Mouse (Mus musculus) heart, postnatal 10 days (tissue): ENCODE measurements around the gene Acp7. TPM values are rescaled to one million over a fixed set of nuclear protein-coding genes. Genes with fewer than 3 reads are reported as not detected.
A peak's percentile ranks its signal among the peaks of the same experiment; 100 is the strongest.

Experiments
- DNase-seq, 2 experiments: peaks; one replicate each; pipeline ENCODE4 v3.0.0; 2021
- intact Hi-C: fragments of 180-260 bp; cut with DNase I; formaldehyde crosslinking; loops from one replicate; pipeline ENCODE4 v1.15.1; 2025
- total RNA-seq, 2 experiments: library from RNA; stranded (reverse); gene quantifications; 2 replicates each; pipeline ENCODE4 v1.2.3; 2021

The Acp7 gene
- total RNA-seq, 2 experiments from 2014 or later, result not detected

DNA sequence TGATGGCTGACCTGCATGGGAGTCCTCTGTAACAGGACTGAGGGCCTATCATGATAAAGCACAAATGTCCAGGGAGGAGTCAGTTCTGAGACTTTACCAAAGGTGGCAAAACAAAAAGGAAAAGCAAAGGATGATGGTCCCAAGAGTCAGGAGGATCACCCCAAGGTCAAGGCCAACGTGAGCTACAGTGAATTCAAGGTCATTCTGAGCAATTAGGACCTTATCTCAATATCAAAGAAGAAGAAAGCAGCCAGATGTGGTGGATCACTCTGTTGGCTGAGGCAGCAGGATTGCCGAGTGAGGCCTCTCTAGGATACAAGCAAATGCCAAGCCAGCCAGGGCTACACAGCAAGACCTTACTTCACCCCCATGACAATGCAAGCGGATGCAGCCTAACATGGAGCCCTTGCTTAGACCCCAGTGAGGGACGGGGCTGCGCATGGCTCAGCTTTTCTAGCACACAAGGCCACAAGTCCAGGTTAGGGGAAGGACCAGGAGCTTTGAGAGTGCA is 52.5 kb downstream of the Acp7 start:
- intact Hi-C loops, result no loop called here
- DNase-seq, result no peak

GRCm38 (mm10) chr7:28577826-28578542 is 53.1 kb downstream of the Acp7 start:
- intact Hi-C loops, result no loop called here
- no peak for DNase-seq

GRCm38 (mm10) chr7:28576271-28576914 is 54.7 kb downstream of the Acp7 start:
- intact Hi-C loops, result no loop called here
- DNase-seq, result peak; percentile 77 to 78

DNA sequence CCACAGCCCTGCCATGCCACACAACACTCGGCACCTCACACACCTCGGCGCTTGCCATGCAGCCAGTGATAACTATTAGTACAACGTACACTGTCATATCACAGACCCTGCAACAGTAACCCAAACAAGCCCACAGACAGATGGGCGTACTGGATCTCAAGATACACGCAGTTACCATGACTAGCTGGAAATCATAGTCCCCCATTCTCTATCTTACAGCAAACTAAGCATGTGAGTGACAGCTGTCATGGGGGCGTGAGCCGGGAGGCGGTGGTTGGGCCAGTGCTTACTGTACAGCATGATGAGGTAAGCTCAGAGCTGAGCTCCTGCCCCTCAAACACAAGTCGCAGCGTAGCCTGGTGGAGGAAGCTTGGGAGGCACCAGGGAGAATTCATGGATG is 55.5 kb downstream of the Acp7 start:
- intact Hi-C loops, result no loop called here
- DNase-seq, result no peak

GRCm38 (mm10) chr7:28573236-28573635 is 57.9 kb downstream of the Acp7 start:
- no peak for DNase-seq
- intact Hi-C loops, result no loop called here

- DNase-seq, result no peak
- intact Hi-C loops, result no loop called here
Measured at GRCm38 (mm10) chr7:28572689-28573088, 58.4 kb downstream of the Acp7 start.

- intact Hi-C loops, result no loop called here
- DNase-seq, result peak in 1 of 2 experiments; percentile 52
Measured at GRCm38 (mm10) chr7:28570982-28571682, 60.0 kb downstream of the Acp7 start.

GRCm38 (mm10) chr7:28570291-28570981 is 60.7 kb downstream of the Acp7 start:
- DNase-seq, result peak in 1 of 2 experiments; percentile 41

GRCm38 (mm10) chr7:28568253-28568652 is 62.9 kb downstream of the Acp7 start:
- intact Hi-C loops, result loop anchor here (1.0 to 10.0 kb wide), 2 partner anchors 33 to 123 kb away; no protein-coding TSS in a partner anchor
- peak; percentile 71 to 85 for DNase-seq

More at GRCm38 (mm10) chr7:28570291-28570981, 60.7 kb downstream of the Acp7 start:
- intact Hi-C loops, result no loop called here

DNA sequence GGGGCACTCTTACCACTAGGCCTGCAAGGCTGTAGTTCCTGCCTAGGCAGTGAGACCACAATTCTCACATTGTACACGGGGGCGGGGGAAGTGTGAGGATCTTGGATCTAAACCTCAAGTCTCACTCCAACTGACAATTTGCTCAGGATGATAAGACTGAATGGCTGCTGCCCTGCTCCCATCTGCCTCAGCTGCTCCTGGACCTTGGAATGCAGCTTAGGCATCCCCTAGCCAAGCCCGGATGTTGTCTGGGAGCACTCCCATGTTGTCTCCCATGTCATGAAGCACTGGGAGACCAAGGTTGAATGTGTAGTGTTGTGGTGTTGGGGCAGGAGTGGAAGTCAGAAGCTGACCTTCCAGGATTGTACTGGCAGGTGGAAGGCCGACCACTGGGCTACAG is 63.6 kb downstream of the Acp7 start:
- intact Hi-C loops, result loop anchor here (10.0 kb wide), 1 partner anchor 123 kb away; no protein-coding TSS in a partner anchor
- DNase-seq, result no peak

DNA sequence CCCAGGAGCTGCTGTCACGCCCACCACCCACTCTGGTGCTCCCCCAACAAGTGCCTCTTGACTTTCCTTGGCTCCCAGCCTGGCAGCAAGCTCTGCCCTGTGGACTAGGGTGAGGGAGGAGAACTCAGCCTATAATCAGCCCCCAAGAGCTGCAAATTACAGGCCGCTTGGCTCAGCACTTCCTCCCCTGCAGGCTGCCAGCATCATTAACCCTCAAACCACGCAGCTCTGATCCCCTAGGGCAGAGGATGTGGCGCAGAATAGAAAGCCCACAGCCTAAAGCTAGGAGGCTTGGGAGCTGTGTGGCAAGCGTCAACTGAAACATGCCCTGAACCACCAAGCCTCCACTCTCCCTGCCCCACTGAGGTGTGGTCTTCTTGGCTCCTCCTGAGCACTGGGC is 65.7 kb downstream of the Acp7 start:
- no peak for DNase-seq
- intact Hi-C loops, result loop anchor here (10.0 kb wide), 1 partner anchor 121 kb away; no protein-coding TSS in a partner anchor

GRCm38 (mm10) chr7:28562951-28563350 is 68.2 kb downstream of the Acp7 start:
- intact Hi-C loops, result loop anchor here (10.0 kb wide), 1 partner anchor 118 kb away; no protein-coding TSS in a partner anchor
- DNase-seq, result no peak

GRCm38 (mm10) chr7:28562371-28562770 is 68.8 kb downstream of the Acp7 start:
- intact Hi-C loops, result loop anchor here (10.0 kb wide), 1 partner anchor 118 kb away; no protein-coding TSS in a partner anchor
- no peak for DNase-seq

DNA sequence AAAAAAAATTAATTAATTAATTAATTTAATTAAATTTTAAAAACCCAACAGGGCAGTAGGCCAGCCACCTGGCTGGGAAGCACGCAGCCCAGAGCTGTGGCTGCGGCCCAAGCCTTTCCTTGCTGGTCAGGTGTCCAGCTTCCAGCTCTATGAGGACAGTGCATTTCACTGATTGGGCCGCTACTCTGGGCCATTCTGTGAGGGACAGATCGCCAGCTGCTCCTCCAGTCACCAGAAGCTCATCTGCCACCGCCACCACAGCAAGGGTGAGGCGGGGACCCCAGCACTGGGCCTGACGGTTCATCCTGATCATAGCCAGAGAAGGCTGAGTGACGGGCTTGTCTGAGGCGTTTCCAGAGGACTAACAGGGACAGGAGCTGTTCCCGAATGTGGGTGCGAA is 69.2 kb downstream of the Acp7 start:
- no peak for DNase-seq
- intact Hi-C loops, result loop anchor here (10.0 kb wide), 1 partner anchor 117 kb away; no protein-coding TSS in a partner anchor

GRCm38 (mm10) chr7:28560856-28561255 is 70.3 kb downstream of the Acp7 start:
- intact Hi-C loops, result loop anchor here (10.0 kb wide), 1 partner anchor 116 kb away; no protein-coding TSS in a partner anchor
- no peak for DNase-seq

DNA sequence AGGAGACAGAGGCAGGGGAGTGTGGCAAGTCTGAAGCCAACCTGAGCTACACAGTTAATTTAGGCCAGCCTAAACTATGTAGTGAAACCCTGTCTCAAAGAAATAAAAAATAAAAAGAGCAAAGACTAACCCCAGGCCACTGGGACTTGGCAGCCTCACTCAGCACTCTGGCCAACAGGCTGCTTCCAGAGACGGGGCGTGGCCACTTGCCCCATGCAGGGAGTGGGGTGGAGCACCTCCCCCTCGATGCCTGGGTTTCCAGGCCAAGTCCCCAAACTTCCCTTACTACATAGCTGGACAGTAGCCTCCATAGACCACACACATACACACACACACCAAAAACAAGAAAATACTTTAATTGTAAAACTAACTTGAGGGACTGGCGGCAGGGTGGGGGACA is 72.6 kb downstream of the Acp7 start:
- intact Hi-C loops, result no loop called here
- peak; percentile 70 to 72 for DNase-seq

DNA sequence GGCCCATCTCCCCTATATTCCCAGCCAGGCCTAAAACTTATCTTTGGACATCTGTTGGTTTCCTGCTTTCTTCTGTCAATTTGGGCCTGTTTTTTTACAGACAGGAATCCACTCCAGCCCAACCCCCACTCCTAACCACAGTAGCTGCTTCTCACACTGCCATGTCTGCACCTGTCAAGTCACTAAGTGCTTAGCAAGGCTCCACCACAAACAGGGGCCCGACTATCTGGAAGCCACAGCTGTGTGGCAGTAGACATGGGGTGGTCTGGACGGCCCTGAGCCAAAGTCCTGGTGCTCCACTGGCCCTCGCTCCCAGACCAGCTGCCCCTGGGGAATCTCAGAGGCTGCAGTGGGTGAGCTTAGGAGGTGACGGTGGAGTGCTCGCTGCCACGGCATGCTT is 73.4 kb downstream of the Acp7 start:
- no peak for DNase-seq
- intact Hi-C loops, result no loop called here
